Mouse (Mus musculus) thymus, adult 2 months (tissue): ENCODE data around the gene Cul1.

Experiments
- CTCF ChIP-seq: fragments of 200-500 bp; IDR thresholded peaks from 2 replicates; pipeline ENCODE4 v1.5.1; 2012; ENCODE audit warnings: mild to moderate bottlenecking, control low read depth, low read length, moderate library complexity, borderline replicate concordance; ENCODE audit not compliant: control insufficient read depth, poor library complexity, insufficient read depth; ENCODE audit errors: extremely low read depth
- POLR2A ChIP-seq: fragments of 200-500 bp; IDR thresholded peaks from 2 replicates; pipeline ENCODE4 v1.6.1; 2012; ENCODE audit warnings: mild to moderate bottlenecking, low read length, control low read depth, moderate library complexity; ENCODE audit not compliant: control insufficient read depth, poor library complexity, insufficient read depth; ENCODE audit errors: extremely low read depth

DNA sequence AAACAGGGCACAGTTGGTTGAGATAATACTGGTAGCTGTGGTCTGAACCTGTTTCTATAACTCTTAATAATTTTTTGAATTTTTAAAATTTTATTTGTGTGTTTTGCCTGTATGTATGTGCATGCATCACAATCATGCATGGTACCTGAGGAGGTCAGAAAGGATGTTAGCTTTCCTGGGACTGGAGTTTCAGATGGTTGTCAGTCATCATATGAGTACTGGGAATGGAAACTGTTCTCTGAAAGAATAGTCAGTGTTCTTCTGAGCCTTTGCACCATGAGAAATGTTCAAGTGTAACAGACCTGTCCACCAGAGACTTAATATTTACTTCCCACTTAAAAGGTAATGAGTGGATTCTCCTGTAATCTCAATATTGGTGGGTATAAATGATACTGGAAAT is 13.9 kb downstream of the Cul1 start:
- no peak for TF ChIP-seq CTCF
- no peak for TF ChIP-seq POLR2A
